Mouse (Mus musculus): ENCODE measurements around the gene Zfp503.
A peak's percentile ranks its signal among the peaks of the same experiment; 100 is the strongest.

Gene Zfp503

DNA sequence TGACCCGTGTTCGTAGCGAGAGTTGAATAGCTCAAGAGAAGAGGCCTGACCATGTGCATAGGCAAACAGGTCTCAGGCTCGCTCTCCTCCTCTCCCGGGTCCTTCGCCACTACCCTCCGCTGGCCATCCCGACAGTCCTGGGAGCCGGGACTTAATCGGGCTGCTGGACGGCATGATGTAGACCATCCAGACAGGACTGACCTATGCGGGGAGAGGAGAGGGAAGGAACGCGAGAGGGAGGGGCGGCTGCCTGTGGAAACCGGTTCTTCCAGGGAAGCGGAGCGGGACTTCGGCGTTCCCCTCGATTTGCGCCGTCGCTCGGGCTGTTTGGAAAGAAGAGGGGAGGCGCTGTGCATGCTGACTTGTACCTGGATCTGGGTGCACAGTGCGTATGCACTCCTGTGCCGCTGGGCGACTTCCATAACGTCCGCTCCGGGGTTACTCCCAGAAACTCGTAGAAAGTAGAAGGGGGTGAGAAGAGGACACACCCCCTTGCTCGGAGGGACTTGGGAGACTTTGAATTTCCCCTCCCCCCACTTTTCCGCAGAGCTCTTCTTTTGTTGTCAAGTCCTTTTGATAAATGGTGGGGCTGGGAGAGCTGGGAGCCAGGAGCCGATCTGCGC is at the start of gene Zfp503:
TSS of gene Zfp503 (minus strand) at position 311 of the 623 bp plus-strand sequence.
- no peak for DNase-seq (ENCODE audit: low spot score)

DNA sequence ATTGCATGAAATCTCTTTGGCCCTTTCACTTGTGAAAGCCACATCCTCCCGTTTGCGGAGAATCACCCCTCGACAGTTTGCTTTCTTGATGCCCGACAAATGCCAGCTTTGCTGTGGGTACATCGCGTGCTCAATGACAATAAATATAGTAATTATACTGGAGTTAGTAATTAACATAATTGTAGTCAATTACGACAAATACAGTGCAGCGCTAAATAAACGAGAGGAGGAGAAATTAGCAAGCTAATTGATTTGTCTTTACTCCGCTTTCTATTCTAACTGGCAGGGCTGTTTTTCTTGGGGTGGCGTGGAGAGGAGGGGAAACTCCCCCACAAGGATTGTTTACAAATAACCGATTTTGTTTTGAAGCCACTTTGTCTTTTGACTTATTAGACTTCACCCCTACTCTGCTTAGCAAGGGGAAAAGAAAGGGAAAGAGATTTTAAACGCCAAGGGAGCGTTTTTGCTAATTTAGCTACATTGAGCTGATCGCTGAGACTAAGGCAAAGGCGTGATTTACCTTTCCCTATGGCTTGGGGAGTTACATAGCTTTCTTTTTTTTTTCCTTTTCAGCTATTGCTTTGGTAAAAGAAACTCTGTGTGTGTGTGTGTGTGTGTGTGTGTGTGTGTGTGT is 48.2 kb upstream of the Zfp503 start:
- DNase-seq (ENCODE audit: low spot score), result no peak

DNA sequence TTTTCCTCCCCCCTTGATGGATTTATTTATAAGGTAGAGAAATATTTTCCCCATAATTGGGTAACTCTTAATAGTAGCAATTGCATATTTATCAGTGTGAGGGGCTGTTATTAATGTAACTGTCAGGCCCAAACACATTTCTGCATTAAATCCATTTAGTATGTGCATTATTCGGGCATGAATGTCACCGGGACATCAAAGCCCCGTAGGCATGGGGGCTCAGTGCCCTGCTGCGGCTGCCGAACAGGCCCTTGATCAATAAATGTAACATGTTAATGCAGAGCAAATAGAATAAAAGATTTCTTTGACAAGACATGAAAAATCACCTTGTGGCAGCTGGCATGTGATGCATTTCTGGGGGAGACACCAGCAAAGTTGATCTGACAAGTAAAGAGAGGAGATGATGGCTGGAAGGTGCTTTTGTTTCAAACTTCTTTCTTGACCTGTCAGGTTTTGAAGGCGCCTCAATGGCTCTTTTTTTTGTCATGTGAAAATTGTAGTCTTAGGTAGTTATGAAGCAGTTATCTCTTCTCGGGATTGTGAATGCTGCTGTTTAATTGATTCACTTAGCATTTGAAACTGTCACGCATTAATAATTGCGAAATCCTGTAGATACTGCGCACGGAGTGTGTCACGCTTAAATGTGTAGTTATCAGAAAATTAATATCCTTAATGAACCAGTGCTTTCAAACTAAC is 47.5 kb upstream of the Zfp503 start:
- DNase-seq (ENCODE audit: low spot score), result no peak

DNA sequence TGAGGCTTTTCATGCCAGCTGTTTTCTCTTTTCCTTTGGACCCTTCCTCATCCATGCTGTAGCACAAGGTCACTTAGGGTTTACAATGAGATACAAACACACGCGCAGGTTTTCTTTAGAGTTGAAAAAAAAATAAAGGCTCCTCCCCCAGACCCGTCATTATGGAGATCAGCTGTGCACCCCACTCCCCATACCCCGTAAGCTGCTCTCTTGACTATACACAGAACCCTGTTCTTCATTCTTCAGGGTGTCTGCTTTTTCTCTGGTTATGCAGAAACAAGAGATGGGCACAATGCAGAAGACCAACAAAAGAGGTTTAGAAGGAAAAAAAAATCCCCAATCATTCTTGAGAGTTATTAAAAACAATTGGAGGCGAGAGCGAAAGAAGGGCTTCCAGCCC is 46.9 kb upstream of the Zfp503 start:
- no peak for DNase-seq (ENCODE audit: low spot score)

DNA sequence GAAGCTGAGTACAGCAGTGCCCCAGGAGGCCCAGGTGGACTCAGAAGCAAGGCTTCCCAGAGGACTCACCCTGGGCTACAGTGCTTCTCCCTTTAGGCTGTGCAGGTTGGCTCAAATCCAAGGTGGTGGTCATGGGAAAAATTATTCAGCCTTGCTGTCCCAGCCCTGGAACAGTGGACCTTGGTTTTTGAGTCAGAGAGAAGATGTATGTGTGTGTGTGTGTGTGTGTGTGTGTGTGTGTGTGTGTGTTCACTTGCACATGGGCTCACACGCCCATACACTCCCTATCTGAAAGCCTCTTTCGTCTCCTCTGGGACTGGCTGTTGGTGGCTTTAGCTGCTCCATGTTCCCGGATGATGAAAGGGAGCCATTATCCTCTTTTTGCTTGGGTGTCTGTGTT is 46.5 kb upstream of the Zfp503 start:
- no peak for DNase-seq (ENCODE audit: low spot score)

DNA sequence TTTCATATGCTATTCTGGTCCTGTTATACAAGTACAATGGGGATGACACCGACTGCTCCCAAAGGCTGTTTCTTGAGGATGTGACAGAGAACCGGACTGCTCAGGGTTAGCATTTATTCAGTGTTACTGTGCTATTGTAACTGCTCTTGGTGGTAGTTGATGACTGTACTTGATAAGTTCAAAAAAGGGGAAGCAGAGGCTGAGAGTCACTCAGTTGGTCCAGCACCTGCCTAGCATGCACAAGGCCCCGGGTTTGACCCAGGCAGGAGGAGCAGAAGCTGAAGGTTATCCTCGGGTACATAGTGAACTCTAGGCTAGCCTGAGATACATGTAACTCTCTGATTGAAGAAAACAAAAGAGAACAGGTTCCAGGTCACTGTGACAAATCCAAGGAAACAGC is 34.1 kb upstream of the Zfp503 start:
- DNase-seq (ENCODE audit: low spot score), result no peak

DNA sequence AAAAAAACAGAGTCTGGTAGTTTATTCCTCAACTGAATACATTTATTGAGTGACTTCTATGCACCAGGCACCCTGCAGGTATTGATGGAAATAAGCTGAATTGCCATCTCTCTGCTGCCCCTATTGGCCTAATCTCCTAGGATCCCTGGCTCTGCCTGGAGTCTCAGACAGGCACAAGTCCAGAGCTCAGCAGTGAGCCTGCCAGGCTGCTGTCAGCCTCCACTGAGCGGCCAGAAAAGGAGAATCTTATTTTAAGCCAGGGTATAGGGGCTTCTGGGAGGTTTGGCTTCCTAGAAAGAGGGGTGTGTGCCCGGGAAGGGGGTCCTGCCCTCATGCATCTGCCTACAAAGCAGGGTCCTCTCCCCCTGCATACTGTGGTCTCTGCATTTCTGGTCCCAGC is 31.5 kb upstream of the Zfp503 start:
- no peak for DNase-seq (ENCODE audit: low spot score)

DNA sequence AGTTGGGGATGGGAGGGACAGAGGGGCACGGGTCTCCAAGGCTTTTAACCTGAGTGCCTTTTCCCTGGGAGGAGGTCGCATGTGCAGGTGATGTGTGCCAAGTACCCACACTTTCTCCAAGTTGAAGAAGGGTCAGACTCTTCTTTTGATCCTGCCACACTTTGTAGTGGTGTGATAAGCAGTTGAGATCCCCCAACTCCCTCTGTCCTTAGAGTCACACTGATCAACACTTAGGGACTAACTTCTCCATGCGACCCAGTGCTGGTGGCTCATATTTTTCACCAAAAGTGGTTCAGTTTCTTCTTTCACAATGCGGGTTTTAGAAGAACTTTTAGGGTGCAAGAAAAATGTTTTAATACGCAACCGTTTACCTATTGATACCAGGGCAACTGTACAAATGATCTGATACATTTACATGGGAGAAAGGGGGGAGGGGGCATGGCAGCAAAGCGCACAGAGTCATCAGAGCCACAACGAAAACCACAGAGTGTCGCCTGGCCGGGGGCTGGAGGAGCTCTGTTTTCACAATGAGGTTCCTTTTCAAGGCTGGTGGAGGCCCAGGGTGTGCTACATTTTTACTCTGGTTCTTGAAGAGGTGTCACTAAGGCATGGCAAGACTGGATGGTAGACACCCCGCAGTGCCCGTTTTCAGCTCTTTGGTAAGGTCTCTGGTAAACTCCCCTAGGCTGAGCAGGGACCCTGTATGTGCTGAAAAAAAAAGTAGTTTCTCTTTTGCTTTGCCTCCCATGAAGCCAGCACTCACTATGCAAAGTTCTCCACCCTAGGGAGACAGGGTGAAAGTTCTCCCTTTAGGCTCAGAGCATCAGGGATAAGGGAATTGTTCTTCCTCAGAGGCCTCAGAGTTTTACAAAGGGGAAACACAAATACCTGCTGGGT is 30.8 kb upstream of the Zfp503 start:
- no peak for DNase-seq (ENCODE audit: low spot score)

DNA sequence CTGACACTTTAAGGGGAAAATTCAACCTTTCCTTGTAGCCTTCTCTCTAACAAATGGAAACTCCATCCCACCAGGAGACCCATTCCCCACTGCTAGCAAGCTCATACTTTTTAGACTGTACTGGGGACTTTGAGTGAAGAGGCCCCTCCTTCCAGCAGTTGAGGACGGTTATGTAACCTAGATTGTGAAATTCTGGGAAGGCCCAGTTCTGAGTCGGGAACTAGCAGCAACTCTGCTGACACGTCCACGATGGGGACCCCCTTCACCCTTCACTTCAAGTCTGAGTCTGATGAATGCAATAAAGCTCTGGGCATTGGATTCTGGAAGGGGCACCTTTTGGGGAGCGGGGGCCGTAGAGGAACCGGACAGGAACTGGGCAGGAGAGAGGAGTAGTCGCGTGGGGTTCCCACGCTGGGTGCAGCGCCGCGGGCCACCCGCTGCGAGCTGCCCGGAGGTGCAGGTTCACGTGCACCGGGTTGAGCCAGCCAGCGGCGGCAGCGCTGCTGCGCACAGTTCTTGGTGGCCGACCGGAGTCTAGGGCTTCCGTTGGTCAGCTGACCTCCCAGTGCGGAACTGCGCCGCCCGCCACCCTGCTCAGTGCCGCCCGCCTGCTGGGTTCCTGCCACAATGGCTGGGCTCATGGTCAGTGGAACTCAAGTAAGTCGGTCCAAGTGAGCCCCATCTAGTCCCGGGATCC is 30.0 kb upstream of the Zfp503 start, which contains the start of gene Lrmda:
TSS of gene Lrmda (plus strand) at position 461 of the 697 bp plus-strand sequence.
- DNase-seq (ENCODE audit: low spot score), result peak; percentile 15

DNA sequence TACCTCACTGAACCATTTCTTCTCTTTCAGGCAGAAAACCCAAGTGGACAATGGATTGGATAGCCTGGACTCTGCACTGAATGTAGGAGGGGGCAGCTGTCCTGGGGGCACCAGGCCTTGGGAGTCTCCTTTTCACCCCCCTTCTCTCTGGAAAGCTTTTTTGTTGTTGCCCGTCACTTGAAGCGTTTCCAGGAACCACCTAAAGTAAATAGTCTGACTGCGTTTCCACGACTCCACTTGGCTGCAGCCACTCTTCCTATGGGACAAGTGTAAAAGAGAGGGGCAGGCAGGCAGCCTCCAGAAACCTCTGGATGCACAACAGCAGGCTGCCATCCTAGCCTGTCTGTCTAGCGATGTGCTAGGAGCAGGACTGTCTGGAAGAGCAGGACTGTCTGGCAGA is 27.6 kb upstream of the Zfp503 start:
- no peak for DNase-seq (ENCODE audit: low spot score)

DNA sequence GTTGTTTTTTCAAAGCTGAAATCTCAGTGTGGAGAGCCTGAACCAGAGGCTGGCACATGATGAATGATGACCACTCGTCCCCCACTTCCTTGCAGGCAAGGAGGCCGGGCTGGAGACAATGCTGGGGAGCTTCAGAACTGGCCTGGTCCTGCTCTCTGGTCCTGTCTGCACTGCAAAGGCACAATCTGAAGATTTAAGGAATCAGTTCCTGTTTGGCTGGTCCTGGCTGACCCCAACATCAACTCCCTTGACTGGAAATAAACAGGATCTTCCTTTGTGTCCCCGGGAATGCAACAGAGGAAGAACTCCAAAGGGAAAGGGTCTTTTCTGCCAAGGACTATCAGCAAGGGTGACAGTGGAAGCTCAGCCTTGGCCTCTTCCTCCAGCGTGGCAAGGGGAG is 25.4 kb upstream of the Zfp503 start:
- no peak for DNase-seq (ENCODE audit: low spot score)

DNA sequence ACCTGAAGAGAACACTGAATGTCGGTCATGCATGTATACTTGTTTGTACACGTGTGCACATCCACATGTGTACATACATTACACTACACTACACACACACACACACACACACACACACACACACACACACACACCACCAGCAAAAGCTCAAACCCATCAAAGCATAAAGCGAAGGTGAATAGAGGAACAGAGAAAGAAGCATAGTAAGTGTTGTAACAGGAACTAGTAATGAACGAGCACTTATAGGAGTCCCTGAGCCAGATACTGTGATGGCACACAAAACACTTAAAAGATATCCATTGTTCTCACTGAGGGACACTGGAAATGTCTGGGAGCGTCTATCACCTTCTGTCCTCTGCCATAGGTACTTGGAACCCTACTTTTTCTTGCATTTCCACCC is 24.9 kb upstream of the Zfp503 start:
- DNase-seq (ENCODE audit: low spot score), result no peak

DNA sequence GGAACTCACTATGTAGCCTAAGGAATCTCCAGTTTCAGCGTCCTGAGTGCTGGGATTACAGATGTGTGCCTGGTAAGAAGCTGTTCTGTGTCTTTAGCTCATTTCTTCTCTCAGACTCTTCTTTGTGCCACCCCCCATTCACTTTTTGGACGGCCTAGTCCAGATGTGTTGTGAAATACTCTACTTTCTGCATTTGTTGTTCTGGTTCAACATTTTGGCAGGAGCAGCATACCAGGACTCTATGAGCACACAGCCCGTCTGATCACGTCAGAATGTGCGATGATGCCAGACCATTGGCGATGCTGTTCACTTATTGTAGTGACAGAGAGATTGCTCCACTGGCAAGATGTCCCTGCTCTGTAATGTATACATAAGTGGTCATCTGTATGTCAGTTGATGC is 17.6 kb upstream of the Zfp503 start:
- no peak for DNase-seq (ENCODE audit: low spot score)

DNA sequence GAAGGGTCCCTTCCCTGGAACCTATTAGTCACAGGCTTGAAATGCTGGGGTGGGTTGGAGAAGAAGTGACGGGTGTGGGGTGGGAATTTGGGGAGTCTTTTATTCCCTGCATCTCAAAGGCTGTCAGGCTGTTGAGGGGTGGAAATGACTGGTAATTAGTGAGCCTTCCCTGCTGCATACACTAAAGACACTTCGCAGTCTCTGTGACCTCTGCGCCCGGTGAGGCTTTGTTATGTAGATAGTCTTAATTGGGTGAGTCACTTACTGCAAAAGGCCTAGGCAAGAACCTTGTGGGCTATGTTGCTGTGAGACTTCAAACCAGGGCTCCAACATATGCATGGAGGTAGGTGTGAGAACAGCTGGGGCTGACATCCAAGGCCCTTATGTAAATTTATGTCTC is 15.5 kb upstream of the Zfp503 start:
- DNase-seq (ENCODE audit: low spot score), result no peak

DNA sequence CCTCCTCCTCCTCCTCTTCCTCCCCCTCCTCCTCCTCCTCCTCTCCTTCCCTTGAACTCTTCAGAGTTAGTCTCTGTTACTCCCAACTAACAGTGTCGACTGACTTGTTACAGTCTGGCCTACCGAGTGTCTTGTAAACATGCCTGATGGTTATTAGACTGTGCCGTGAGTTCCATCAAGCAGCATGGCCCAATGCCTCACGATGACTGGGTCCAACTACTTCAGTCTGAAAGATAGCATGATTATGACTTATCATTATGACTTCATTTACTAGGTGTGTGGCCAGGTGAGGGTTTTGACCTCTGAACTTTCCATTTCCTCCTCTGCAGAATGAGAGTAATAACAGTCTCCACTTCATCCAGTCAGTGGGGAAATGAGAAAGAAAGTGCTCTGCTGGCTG is 14.2 kb upstream of the Zfp503 start:
- no peak for DNase-seq (ENCODE audit: low spot score)

DNA sequence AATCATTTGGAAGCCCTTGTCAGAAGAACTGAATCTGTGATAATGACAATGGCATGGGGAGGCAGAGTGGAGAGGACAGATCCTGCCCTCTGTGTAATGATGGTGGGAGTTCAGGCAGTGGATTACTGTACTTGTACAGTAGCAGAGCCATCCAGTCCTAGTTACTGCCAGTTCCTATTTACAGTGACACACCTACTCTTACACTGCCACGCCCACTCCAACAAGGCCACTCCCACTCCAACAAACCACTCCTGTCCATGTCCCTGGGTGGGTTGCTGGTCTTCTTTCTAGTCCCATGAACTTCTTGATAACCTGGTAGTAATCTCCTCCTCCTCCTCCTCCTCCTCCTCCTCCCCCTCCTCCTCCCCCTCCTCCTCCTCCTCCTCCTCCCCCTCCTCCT is 13.8 kb upstream of the Zfp503 start:
- no peak for DNase-seq (ENCODE audit: low spot score)

DNA sequence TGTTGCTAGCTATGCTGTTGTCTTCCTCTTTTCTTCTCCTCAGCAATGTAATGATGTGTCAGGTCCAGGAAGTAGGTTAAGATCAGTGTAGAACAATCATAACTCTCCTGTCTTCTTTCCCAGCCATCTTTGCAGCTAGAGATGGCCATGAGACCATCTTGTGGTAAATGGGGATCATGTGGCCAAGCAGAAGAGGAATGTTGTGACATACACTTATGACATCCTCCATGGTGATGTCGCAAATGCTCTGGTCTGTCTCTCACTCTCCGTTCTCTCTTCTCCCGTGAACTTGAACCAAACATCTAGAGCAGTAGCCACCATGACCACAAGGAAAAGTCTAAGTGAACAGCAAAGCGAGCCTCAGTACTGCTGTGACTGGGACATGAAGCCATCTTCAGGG is 10.2 kb upstream of the Zfp503 start:
- DNase-seq (ENCODE audit: low spot score), result no peak

DNA sequence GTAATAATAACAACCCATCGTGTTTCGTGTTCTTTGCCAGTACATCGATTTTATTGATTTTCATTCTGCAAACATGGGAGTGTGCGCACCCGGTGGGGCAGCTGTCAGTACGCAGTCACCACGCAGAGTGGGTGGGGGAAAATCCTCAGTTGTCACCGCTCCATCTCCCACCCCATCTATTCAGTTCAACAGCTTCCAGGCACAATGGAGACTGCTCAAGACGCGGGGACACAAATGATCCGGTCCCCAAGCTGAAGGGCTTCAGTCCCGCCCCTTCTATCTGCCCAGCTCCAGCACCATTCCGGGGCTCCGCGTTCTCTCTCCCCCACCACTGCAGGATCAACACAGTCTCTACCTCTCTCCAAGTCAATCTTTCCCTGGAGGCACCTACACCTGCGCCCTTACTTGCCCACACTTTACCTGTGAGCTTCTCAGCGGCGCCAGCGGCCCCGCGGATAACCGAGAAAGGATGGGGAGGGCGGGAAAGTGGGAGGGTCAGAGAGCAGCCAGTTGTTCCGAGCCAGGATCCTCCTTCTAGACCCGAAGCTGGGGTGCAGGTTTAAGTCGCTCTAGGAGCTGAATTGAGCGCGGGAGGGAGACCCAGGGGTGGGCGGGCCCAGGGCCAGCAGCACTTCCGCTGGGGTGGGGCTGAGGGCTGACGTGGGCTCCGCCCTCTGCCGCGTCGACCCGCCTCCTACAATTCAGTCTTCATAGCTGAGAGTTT is 5.8 kb upstream of the Zfp503 start:
- DNase-seq (ENCODE audit: low spot score), result no peak

DNA sequence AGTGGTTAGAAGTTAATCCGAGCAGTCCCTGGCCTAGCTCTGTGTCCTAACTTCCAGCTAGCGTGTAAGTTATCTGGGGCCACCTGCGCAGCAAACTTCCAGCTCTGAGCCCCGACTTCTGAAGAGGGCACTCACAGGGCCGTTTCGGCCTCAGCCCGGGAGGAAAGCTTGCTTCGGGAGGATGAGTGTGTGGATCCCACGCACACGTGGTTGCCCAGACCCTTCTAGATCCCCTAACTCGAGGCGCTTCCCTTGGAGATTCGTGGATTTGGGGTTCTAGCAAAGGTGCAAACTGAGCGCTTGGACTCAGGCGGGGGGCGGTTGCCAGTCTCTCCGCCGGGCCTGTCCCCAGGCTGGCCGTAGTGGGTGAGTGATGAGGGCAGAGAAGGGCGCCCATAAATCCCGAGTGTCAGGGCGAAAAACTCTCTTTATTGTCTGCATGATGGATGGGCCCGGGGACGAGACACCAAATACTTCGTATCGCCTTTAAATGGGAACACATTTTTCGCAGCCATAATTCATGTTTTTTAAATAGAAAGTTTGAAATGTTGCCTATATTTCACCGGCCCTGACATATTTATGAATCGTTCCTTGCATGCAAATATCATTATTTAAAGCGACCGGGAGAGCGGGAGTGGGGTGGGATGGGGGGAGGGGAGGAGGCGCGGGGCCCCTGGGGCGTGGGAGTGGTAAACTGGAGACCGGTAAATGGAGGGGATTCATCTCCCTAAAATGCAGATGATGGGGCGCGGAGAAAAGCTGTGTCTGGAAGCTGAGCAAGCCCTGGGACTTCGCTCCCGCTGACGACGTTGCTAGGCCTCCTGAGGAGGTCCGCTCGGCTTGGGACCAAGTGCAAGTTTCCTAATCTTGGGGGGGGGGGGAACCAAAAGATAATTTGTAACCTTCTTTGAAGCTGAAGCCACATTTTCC is 4.9 kb upstream of the Zfp503 start:
- no peak for DNase-seq (ENCODE audit: low spot score)

Measured in spleen, adult 12 weeks (tissue).